Mouse (Mus musculus): ENCODE data around the gene Tor4a.

DNA sequence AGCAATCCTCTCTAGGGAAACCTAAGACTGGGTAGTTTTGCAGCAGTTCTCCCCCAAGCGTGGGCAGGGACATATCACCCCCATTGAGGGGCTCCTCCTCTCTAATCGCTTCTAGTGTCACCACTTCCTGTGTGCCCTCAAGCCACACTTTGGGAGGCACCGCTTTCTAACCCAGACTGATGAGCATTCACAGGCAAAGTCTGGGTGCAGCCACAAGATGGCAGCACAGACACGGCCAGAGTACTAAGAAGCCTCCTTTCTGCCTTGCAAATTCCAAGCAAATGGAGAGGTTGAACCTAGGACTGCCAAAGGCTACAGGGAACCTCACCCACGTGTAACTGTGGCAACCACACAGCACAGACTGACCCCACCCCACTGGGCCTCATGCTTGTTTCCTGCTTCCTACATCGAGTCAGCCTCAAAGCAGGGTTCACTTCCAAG is 3.3 kb downstream of the Tor4a start:
- TF ChIP-seq CTCF (IDR thresholded peaks at IDR 0.05; ENCODE audit: extremely low read depth, insufficient read length, insufficient replicate concordance, low read depth, low read length) = peak; percentile 91; the same call in 1 of the 2 replicates
- TF ChIP-seq POLR2A (IDR thresholded peaks at IDR 0.05; ENCODE audit: low read depth, low read length) = no peak

Data from small intestine, adult 2 months (tissue).